In the genomic region with DNA sequence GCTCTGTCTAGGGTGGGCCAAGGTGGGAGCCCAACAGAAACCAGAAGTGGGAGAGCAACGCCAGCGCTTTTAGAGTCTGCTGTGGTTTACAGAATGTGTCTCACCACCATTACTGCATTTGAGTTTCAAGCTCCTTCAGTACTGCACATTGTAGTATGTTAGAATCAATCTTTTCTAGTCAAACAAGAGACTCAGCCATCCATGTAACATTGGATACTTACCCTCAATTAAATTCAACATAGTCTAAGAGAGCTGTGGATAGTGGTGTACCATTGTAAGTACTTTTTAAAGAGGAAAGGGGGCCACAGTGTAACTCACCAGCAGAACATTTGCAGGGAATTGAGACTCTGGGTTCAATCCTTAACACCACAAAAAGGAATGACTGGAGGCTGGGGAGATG, we compare ENCODE assay signal across 19 mouse cellular contexts. TPM values are rescaled to one million over a fixed set of nuclear protein-coding genes. Genes with fewer than 3 reads are reported as not detected.
"Had no signal": no experiment of that assay in that cellular context is flagged by ENCODE, and none has a peak within 500 bp of the region (broad histone marks: within the 10 kb centered on the region; RNA-seq: fewer than 3 reads in every experiment).

No protein-coding gene starts in this region.

- H3K4me1 ChIP-seq: liver, embryonic 12.5 days; liver, embryonic 15.5 days had no signal

- H3K36me3 ChIP-seq: limb, embryonic 10.5 days had no signal

- H3K27ac ChIP-seq: kidney, embryonic 15.5 days; limb, embryonic 10.5 days; limb, embryonic 13.5 days; liver, embryonic 12.5 days; liver, embryonic 15.5 days had no signal

- H3K9ac ChIP-seq: kidney, embryonic 15.5 days; limb, embryonic 13.5 days; liver, embryonic 12.5 days; liver, embryonic 15.5 days had no signal

- H3K4me3 ChIP-seq: kidney, embryonic 15.5 days; limb, embryonic 10.5 days; limb, embryonic 13.5 days; liver, embryonic 12.5 days; liver, embryonic 15.5 days had no signal

- H3K4me2 ChIP-seq: kidney, embryonic 15.5 days; limb, embryonic 13.5 days; liver, embryonic 12.5 days; liver, embryonic 15.5 days; midbrain, embryonic 11.5 days had no signal

- H3K27me3 ChIP-seq: kidney, embryonic 15.5 days; limb, embryonic 13.5 days; liver, embryonic 15.5 days had no signal

- ATAC-seq: liver, embryonic 12.5 days had no signal

- DNase-seq: kidney, adult 8-10 months; kidney, postnatal 10 days; kidney, postnatal 36 days; layer of hippocampus, adult 9-11 months; liver; lung, adult 18-20 months; lung, postnatal 14 days; lung, postnatal 4 days; midbrain, embryonic 14.5 days; right cerebral cortex, postnatal 25 days; thymus, adult 18-20 months; thymus, postnatal 36 days had no signal

- H3K9me3 ChIP-seq: kidney, embryonic 15.5 days; limb, embryonic 10.5 days; limb, embryonic 13.5 days; liver, embryonic 12.5 days; liver, embryonic 15.5 days had no signal

RNA-seq across cellular contexts. Expression of gene Ltbp2, which starts 35.3 kb away (rescaled TPM):
- total RNA-seq: megakaryocyte-erythroid progenitor cell, adult 5-6 weeks had no signal
